Mouse (Mus musculus) stomach, postnatal 0 days (tissue): ENCODE measurements around the gene Pax8. TPM values are rescaled to one million over a fixed set of nuclear protein-coding genes. Genes with fewer than 3 reads are reported as not detected.
A peak's percentile ranks its signal among the peaks of the same experiment; 100 is the strongest.

Source experiments
- ATAC-seq: fragments of 200-750 bp; cut with Nextera tagmentation; 2 replicates; pipeline ENCODE4 v1.8.0; 2017; ENCODE audit not compliant: low FRiP score, low TSS enrichment
- DNase-seq: peaks from one replicate; pipeline ENCODE4 v3.0.0-alpha.2; 2016; ENCODE audit warnings: low spot score
- H3K27ac ChIP-seq: fragments of 300-500 bp; sonication (generic); replicated peaks from 2 replicates; pipeline ENCODE4 v1.5.1; 2014; ENCODE audit warnings: mild to moderate bottlenecking, control low read depth
- H3K27me3 ChIP-seq: fragments of 300-500 bp; sonication (generic); 2 replicates; pipeline ENCODE4 v1.6.1; 2014; ENCODE audit warnings: low read length; ENCODE audit not compliant: control insufficient read depth, insufficient read depth
- H3K36me3 ChIP-seq: fragments of 300-500 bp; sonication (generic); 2 replicates; pipeline ENCODE4 v1.6.1; 2014; ENCODE audit warnings: low read length, mixed read lengths; ENCODE audit not compliant: control insufficient read depth, insufficient read depth
- H3K4me1 ChIP-seq: fragments of 300-500 bp; sonication (generic); replicated peaks from 2 replicates; pipeline ENCODE4 v1.6.1; 2014; ENCODE audit warnings: antibody characterized with exemption; ENCODE audit not compliant: control insufficient read depth, insufficient read depth
- H3K4me2 ChIP-seq: fragments of 300-500 bp; sonication (generic); replicated peaks from 2 replicates; pipeline ENCODE4 v1.6.1; 2014; ENCODE audit warnings: low read depth, mild to moderate bottlenecking, control low read depth, moderate library complexity
- H3K4me3 ChIP-seq: fragments of 300-500 bp; sonication (generic); 2 replicates; pipeline ENCODE4 v1.5.1; 2014; ENCODE audit warnings: low read depth, low read length, control low read depth
- H3K9ac ChIP-seq: fragments of 300-500 bp; sonication (generic); 2 replicates; pipeline ENCODE4 v1.6.1; 2014; ENCODE audit warnings: mild to moderate bottlenecking, low read length, control low read depth, mixed read lengths
- H3K9me3 ChIP-seq: fragments of 300-500 bp; sonication (generic); 2 replicates; pipeline ENCODE4 v1.6.1; 2016; ENCODE audit warnings: low read length; ENCODE audit not compliant: control insufficient read depth
- CTCF ChIP-seq: IDR thresholded peaks from 2 replicates; pipeline ENCODE4 v1.5.1; 2016; ENCODE audit warnings: antibody characterized with exemption, low read depth, mild to moderate bottlenecking, moderate library complexity
- EP300 ChIP-seq: optimal IDR thresholded peaks from 2 replicates; pipeline ENCODE3; 2016; ENCODE audit warnings: antibody characterized with exemption
- WGBS: fragments of 180-500 bp; shearing (Covaris S2); extraction: QIAGEN DNeasy Blood & Tissue Kit; methylation state at CpG from one replicate; pipeline ENCODE4 v1.1.7; 2014; 5-methylcytosine and 5-hydroxymethylcytosine counted together
- polyA plus RNA-seq: library from polyadenylated mRNA; unstranded; fragments of >200 nt; fragmentation: Nextera tagmentation; extraction: Ambion mirVana; gene quantifications from 2 replicates; pipeline ENCODE4 v1.2.1, GENCODE M21; 2015

The Pax8 gene
- polyA plus RNA-seq, 1 experiment from 2014 or later: 0.08 TPM

DNA sequence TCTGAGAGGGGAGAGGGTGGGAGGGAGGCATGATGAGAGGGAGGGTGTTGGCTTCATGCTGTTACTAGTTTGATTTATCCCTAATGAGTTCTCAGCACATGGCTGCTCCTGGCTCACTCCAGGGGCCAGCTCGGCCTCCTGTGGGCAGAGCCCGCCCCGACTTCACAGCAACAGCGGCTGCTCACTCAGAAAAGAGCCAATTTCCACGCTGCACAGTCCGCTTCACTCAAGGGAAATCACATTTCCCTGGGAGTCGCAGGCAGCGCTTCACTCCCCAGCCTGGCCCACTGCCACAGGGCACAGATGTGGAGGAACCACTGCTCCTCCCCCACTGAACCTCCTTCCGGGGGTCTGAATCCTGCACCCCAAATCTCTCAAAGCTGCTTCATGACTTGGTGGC lies 58.7 kb downstream of the Pax8 start:
- H3K4me1 ChIP-seq: no peaks in the 10 kb centered on the region
- DNase-seq (no peak), ATAC-seq (0 out of 2 replicates have a peak, but pooled peaks have one; percentile 25)
- no peak overlapping the region for H3K9ac ChIP-seq
- no peak overlapping the region for H3K27ac ChIP-seq
- H3K36me3 ChIP-seq: no peaks in the 10 kb centered on the region
- H3K4me2 ChIP-seq: no peak overlapping the region
- no peak for TF ChIP-seq CTCF
- TF ChIP-seq EP300: no peak
- WGBS: 25% methylated on average over 9 of the region's 9 CpGs
- H3K27me3 ChIP-seq: no peaks in the 10 kb centered on the region
- H3K4me3 ChIP-seq: no peak overlapping the region
- H3K9me3 ChIP-seq: no peaks in the 10 kb centered on the region

DNA sequence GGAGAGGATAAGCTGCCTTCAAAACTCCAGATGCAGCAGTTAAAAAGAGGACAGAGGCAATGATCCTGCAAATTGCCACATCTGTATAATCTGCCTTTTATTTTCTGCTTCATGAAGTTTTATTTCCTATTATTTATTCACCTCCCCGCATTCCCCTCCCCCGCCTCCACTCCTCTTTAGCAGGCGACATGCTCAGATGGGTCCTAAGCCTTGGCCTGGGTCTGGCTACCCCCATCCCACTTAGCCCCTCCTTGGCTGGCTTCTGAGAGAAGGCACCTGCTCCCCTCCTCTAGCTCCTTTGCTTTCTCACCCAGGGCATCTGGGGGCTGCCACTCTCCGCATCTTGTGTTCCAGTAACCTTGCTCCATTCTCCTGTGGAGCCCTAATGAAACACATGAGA lies 61.7 kb downstream of the Pax8 start:
- WGBS: 79% methylated on average over 4 of the region's 4 CpGs

DNA sequence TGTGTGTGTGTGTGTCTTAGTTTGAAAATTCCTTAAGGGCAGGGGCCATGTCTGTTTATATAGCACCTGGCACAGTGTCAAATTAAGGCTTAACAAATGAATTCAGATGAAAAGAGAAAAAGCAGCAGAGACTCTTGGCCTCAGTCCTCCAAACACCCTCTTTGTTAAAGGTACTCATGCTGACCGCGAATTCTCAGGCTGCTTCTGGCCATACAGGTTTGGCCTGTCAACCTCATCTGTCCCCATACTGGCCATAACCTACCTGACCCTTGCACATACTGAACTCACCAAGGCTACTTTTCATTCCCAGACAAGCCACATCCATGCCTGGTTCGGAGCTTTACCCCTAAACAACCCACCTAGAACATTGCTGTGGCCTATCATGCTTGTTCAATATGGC lies 62.2 kb downstream of the Pax8 start:
- ATAC-seq: no peak
- no peaks in the 10 kb centered on the region for H3K4me1 ChIP-seq
- H3K27ac ChIP-seq: no peak overlapping the region
- no peaks in the 10 kb centered on the region for H3K27me3 ChIP-seq
- H3K4me3 ChIP-seq: no peak overlapping the region
- no peaks in the 10 kb centered on the region for H3K36me3 ChIP-seq
- TF ChIP-seq EP300: no peak
- no peak for TF ChIP-seq CTCF
- 31% methylated on average over 3 of the region's 3 CpGs for WGBS
- no peak for DNase-seq
- no peak overlapping the region for H3K9ac ChIP-seq
- no peak overlapping the region for H3K4me2 ChIP-seq
- no peaks in the 10 kb centered on the region for H3K9me3 ChIP-seq

More for the DNA sequence above, 61.7 kb downstream of the Pax8 start:
- Histone ChIP-seq H3K4me1 (no peaks in the 10 kb centered on the region), H3K4me2 (no peak overlapping the region), H3K27ac (no peak overlapping the region), H3K9ac (no peak overlapping the region), H3K9me3 (no peaks in the 10 kb centered on the region), H3K36me3 (no peaks in the 10 kb centered on the region), H3K27me3 (no peaks in the 10 kb centered on the region), H3K4me3 (no peak overlapping the region)
- no peak for TF ChIP-seq EP300
- TF ChIP-seq CTCF: no peak
- DNase-seq: no peak
- ATAC-seq: no peak

DNA sequence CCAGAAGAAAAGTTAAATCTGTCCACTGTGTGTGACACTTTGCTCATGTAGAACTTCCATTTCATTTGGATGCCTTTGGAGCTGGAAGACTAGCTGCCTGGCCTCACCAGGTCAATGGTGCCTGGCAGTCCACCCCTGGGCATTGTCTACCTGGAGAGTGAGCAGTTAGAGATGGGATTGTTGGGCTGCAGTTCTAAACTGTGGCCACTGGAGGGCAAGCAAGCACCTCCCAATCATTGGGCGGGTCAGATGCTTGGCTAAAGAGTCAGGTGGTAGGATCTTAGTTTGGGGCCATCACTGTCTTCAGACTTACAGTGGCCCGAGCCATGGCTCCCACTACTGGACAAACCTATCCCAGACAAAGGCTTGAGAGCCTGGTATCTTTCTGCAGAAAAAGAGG lies 66.2 kb downstream of the Pax8 start:
- peak; percentile 43; the same call in 1 of the 2 replicates for ATAC-seq

DNA sequence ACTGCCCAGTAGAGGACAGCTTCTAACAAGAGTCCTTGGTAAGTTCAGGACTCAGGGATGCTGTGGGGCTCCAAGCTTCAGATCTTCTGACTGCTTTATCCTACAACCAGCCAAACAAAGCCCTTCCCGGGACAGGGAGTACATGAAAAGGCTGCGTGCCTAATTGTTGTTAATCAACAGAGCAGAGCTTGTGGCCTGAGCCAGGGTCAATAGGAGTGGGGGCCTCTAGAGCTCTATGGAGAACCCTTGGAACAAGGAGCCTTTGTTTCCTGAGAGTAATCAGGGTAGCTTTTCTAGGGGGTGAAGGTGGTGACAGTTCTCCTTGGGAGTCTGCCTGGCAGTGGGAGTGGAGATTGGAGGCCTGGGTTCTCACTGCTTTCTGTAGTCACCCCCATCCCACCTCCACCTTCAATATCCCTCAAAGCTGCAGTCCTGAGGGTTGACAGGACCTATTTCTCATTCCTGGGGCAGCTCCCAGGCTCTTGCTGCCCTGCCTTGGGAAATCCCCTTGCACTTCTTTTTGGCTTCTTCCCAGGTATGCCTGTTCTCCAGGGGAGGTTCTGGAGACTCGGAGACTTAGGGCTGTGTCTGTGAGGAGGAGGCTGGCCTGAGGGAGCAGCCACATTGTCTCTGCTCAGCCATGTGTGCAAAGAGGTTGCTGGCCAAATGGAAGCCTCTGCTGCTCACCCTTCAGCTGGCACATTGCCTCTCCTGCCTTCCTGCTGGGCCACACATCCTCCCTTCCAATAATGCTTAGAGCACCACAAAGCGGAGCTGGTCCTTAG lies 67.5 kb downstream of the Pax8 start:
- H3K9me3 ChIP-seq: no peaks in the 10 kb centered on the region
- H3K27me3 ChIP-seq: no peaks in the 10 kb centered on the region
- no peak overlapping the region for H3K4me2 ChIP-seq
- no peaks in the 10 kb centered on the region for H3K36me3 ChIP-seq
- DNase-seq: no peak
- H3K9ac ChIP-seq: no peak overlapping the region
- TF ChIP-seq EP300 (no peak), CTCF (no peak)
- no peak for ATAC-seq
- 61% methylated on average over 4 of the region's 4 CpGs for WGBS
- no peak overlapping the region for H3K27ac ChIP-seq
- H3K4me1 ChIP-seq: 0 out of 2 replicates have a peak, but pooled peaks cover 2% of the 10 kb centered on the region
- H3K4me3 ChIP-seq: no peak overlapping the region

More for the DNA sequence above, 66.2 kb downstream of the Pax8 start:
- Histone ChIP-seq H3K4me3 (no peak overlapping the region), H3K27me3 (no peaks in the 10 kb centered on the region), H3K36me3 (no peaks in the 10 kb centered on the region), H3K4me1 (0 out of 2 replicates have a peak, but pooled peaks cover 2% of the 10 kb centered on the region), H3K9me3 (no peaks in the 10 kb centered on the region), H3K4me2 (no peak overlapping the region), H3K9ac (no peak overlapping the region), H3K27ac (no peak overlapping the region)
- 13% methylated on average over 2 of the region's 2 CpGs for WGBS
- DNase-seq: peak; percentile 79
- TF ChIP-seq CTCF (peak; percentile 98), EP300 (no peak)

DNA sequence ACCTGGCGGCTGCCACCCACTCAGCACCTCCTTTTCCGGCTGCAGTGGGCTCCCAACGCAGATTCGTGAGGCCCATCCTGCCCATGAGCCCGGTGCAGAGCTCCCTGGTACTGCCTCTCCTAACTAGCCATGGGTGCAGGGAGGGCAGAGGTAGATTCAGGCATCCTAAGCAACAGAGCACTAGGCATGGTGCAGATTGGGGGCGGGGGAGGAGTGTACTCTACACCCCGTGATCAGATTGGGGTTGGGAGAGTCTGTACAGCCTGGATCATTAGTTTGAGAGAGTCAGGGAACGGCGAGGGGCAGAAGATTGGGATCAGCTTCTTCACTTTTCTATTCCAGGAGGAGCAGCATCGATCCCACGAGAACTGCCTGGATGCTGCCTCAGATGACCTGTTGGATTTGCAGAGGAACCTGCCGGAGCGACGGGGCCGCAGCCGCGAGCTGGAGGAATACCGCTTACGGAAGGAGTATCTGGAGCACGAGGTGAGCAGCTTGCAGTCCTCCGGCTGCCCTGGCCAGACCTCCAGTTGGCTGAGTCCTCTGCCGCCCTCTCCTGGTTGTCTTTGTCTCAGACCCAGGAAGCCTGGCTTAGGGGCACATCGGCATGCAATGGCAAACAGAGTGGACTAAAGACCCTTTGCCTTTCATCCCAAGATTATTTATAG lies 69.9 kb downstream of the Pax8 start:
- WGBS: 13% methylated on average over 23 of the region's 23 CpGs
- TF ChIP-seq EP300 (no peak), CTCF (peak; percentile 91)
- H3K9ac ChIP-seq: peak overlapping the region; percentile 31

More for the DNA sequence above, 69.9 kb downstream of the Pax8 start:
- Histone ChIP-seq H3K4me3 (no peak overlapping the region), H3K27me3 (no peaks in the 10 kb centered on the region), H3K27ac (no peak overlapping the region), H3K9me3 (no peaks in the 10 kb centered on the region), H3K4me1 (0 out of 2 replicates have a peak, but pooled peaks cover 2% of the 10 kb centered on the region), H3K4me2 (peak overlapping the region; percentile 37), H3K36me3 (no peaks in the 10 kb centered on the region)
- ATAC-seq (peak; percentile 72), DNase-seq (peak; percentile 88)
